Mouse (Mus musculus): ENCODE data around the gene Rbm18. TPM values are rescaled to one million over a fixed set of nuclear protein-coding genes. Genes with fewer than 3 reads are reported as not detected.
"Not testable (repeated sequence)": the region's sequence is repeated elsewhere in the genome, so short reads cannot be mapped to it uniquely, and the experiment has no call there.

Rbm18 gene
- polyA plus RNA-seq, 1 experiment from 2014 or later = 52.0 TPM

- Histone ChIP-seq H3K36me3 (peaks cover 72% of the 10 kb centered on the region), H3K4me3 (no peak overlapping the region), H3K27me3 (replicated peaks) (no peaks in the 10 kb centered on the region), H3K9me3 (no peaks in the 10 kb centered on the region), H3K9ac (no peak overlapping the region), H3K4me1 (no peaks in the 10 kb centered on the region), H3K4me2 (no peak overlapping the region), H3K27ac (replicated peaks) (no peak overlapping the region)
- ATAC-seq (ENCODE audit: extremely low read depth, insufficient number of reproducible peaks, low FRiP score, low TSS enrichment) = no peak
- WGBS = 81% methylated on average over 1 of the region's 1 CpGs
Observed at GRCm38 (mm10) chr2:36157461-36157860, 20.9 kb upstream of the Rbm18 start.

- Histone ChIP-seq H3K4me1 (peaks cover 20% of the 10 kb centered on the region), H3K36me3 (peaks cover 54% of the 10 kb centered on the region)
- WGBS = 90% methylated on average over 4 of the region's 4 CpGs
- not testable (repeated sequence) for H3K4me2 ChIP-seq; H3K9me3 ChIP-seq; H3K9ac ChIP-seq; H3K4me3 ChIP-seq; H3K27ac ChIP-seq (replicated peaks); ATAC-seq (ENCODE audit: extremely low read depth, insufficient number of reproducible peaks, low FRiP score, low TSS enrichment); H3K27me3 ChIP-seq (replicated peaks)
Observed at GRCm38 (mm10) chr2:36152401-36152800, 15.8 kb upstream of the Rbm18 start.

- 41% methylated on average over 7 of the region's 7 CpGs for WGBS
- ATAC-seq (ENCODE audit: extremely low read depth, insufficient number of reproducible peaks, low FRiP score, low TSS enrichment) = no peak
- Histone ChIP-seq H3K36me3 (peaks cover 28% of the 10 kb centered on the region), H3K9ac (peak overlapping the region; percentile 47; the same call in 1 of the 2 replicates), H3K4me2 (peak overlapping the region; percentile 21), H3K27me3 (replicated peaks) (no peaks in the 10 kb centered on the region), H3K4me3 (no peak overlapping the region), H3K4me1 (peaks cover 20% of the 10 kb centered on the region), H3K9me3 (no peaks in the 10 kb centered on the region), H3K27ac (replicated peaks) (peak overlapping the region; percentile 86)
Observed at GRCm38 (mm10) chr2:36148876-36149365, 12.3 kb upstream of the Rbm18 start.

- Histone ChIP-seq H3K4me2 (peak overlapping the region; percentile 21), H3K9me3 (no peaks in the 10 kb centered on the region), H3K27me3 (replicated peaks) (no peaks in the 10 kb centered on the region), H3K4me1 (peaks cover 39% of the 10 kb centered on the region), H3K27ac (replicated peaks) (peak overlapping the region; percentile 70), H3K36me3 (peaks cover 38% of the 10 kb centered on the region), H3K9ac (no peak overlapping the region), H3K4me3 (no peak overlapping the region)
- no peak for ATAC-seq (ENCODE audit: extremely low read depth, insufficient number of reproducible peaks, low FRiP score, low TSS enrichment)
- 23% methylated on average over 2 of the region's 2 CpGs for WGBS
Observed at GRCm38 (mm10) chr2:36139096-36139495, 2.5 kb upstream of the Rbm18 start.

- Histone ChIP-seq H3K27ac (replicated peaks) (peak overlapping the region; percentile 92), H3K9ac (peak overlapping the region; percentile 92), H3K4me3 (peak overlapping the region; percentile 88), H3K4me2 (peak overlapping the region; percentile 87), H3K36me3 (peaks cover 40% of the 10 kb centered on the region), H3K9me3 (no peaks in the 10 kb centered on the region), H3K4me1 (peaks cover 39% of the 10 kb centered on the region), H3K27me3 (replicated peaks) (no peaks in the 10 kb centered on the region)
- ATAC-seq (ENCODE audit: extremely low read depth, insufficient number of reproducible peaks, low FRiP score, low TSS enrichment) = no peak
- WGBS = under 1% methylated on average over 4 of the region's 4 CpGs
Observed at GRCm38 (mm10) chr2:36135887-36136286, 686 bp downstream of the Rbm18 start.

- Histone ChIP-seq H3K4me2 (no peak overlapping the region), H3K9ac (no peak overlapping the region), H3K4me1 (peaks cover 14% of the 10 kb centered on the region), H3K9me3 (no peaks in the 10 kb centered on the region), H3K4me3 (no peak overlapping the region), H3K36me3 (peaks cover 88% of the 10 kb centered on the region), H3K27ac (replicated peaks) (no peak overlapping the region), H3K27me3 (replicated peaks) (no peaks in the 10 kb centered on the region)
- 81% methylated on average over 3 of the region's 3 CpGs for WGBS
- ATAC-seq (ENCODE audit: extremely low read depth, insufficient number of reproducible peaks, low FRiP score, low TSS enrichment) = no peak
Observed at GRCm38 (mm10) chr2:36129051-36129450, 7.5 kb downstream of the Rbm18 start.

- H3K36me3 ChIP-seq = peaks cover 88% of the 10 kb centered on the region
- no peak overlapping the region for H3K4me3 ChIP-seq
- WGBS = 60% methylated on average over 4 of the region's 4 CpGs
- no peak for ATAC-seq (ENCODE audit: extremely low read depth, insufficient number of reproducible peaks, low FRiP score, low TSS enrichment)
- no peak overlapping the region for H3K4me2 ChIP-seq
- H3K4me1 ChIP-seq = peaks cover 14% of the 10 kb centered on the region
- H3K27me3 ChIP-seq (replicated peaks) = no peaks in the 10 kb centered on the region
- H3K9me3 ChIP-seq = no peaks in the 10 kb centered on the region
- no peak overlapping the region for H3K27ac ChIP-seq (replicated peaks)
- no peak overlapping the region for H3K9ac ChIP-seq
Observed at GRCm38 (mm10) chr2:36127973-36128372, 8.6 kb downstream of the Rbm18 start.

GRCm38 (mm10) chr2:36126795-36127429, 9.7 kb downstream of the Rbm18 start:
- no peak overlapping the region for H3K4me2 ChIP-seq
- peaks cover 88% of the 10 kb centered on the region for H3K36me3 ChIP-seq
- peaks cover 14% of the 10 kb centered on the region for H3K4me1 ChIP-seq
- H3K9ac ChIP-seq = no peak overlapping the region
- H3K9me3 ChIP-seq = no peaks in the 10 kb centered on the region
- 88% methylated on average over 9 of the region's 9 CpGs for WGBS
- H3K4me3 ChIP-seq = no peak overlapping the region
- no peaks in the 10 kb centered on the region for H3K27me3 ChIP-seq (replicated peaks)
- H3K27ac ChIP-seq (replicated peaks) = no peak overlapping the region
- no peak for ATAC-seq (ENCODE audit: extremely low read depth, insufficient number of reproducible peaks, low FRiP score, low TSS enrichment)

GRCm38 (mm10) chr2:36112632-36113031, 23.9 kb downstream of the Rbm18 start:
- peaks cover 24% of the 10 kb centered on the region for H3K36me3 ChIP-seq
- H3K4me2 ChIP-seq = no peak overlapping the region
- H3K27ac ChIP-seq (replicated peaks) = no peak overlapping the region
- no peak for ATAC-seq (ENCODE audit: extremely low read depth, insufficient number of reproducible peaks, low FRiP score, low TSS enrichment)
- H3K9ac ChIP-seq = no peak overlapping the region
- no peak overlapping the region for H3K4me3 ChIP-seq
- WGBS = 75% methylated on average over 3 of the region's 3 CpGs
- no peaks in the 10 kb centered on the region for H3K9me3 ChIP-seq
- H3K4me1 ChIP-seq = no peaks in the 10 kb centered on the region
- peaks cover 50% of the 10 kb centered on the region for H3K27me3 ChIP-seq (replicated peaks)

GRCm38 (mm10) chr2:36108615-36109014, 28.0 kb downstream of the Rbm18 start:
- H3K9me3 ChIP-seq = no peaks in the 10 kb centered on the region
- no peak overlapping the region for H3K4me2 ChIP-seq
- H3K27ac ChIP-seq (replicated peaks) = no peak overlapping the region
- 11% methylated on average over 7 of the region's 7 CpGs for WGBS
- peaks cover 21% of the 10 kb centered on the region for H3K4me1 ChIP-seq
- ATAC-seq (ENCODE audit: extremely low read depth, insufficient number of reproducible peaks, low FRiP score, low TSS enrichment) = no peak
- H3K36me3 ChIP-seq = no peaks in the 10 kb centered on the region
- H3K9ac ChIP-seq = no peak overlapping the region
- H3K4me3 ChIP-seq = no peak overlapping the region
- H3K27me3 ChIP-seq (replicated peaks) = peaks cover 91% of the 10 kb centered on the region

- no peaks in the 10 kb centered on the region for H3K36me3 ChIP-seq
- H3K4me1 ChIP-seq = peaks cover 41% of the 10 kb centered on the region
- H3K27me3 ChIP-seq (replicated peaks) = peaks cover 100% of the 10 kb centered on the region
- ATAC-seq (ENCODE audit: extremely low read depth, insufficient number of reproducible peaks, low FRiP score, low TSS enrichment) = no peak
- H3K9me3 ChIP-seq = no peaks in the 10 kb centered on the region
- H3K9ac ChIP-seq = peak within 1 kb of the TSS; percentile 75
- H3K4me3 ChIP-seq = peak within 1 kb of the TSS; percentile 57
- H3K27ac ChIP-seq (replicated peaks) = no peak within 1 kb of the TSS
- under 1% methylated on average over 55 of the region's 58 CpGs for WGBS
- H3K4me2 ChIP-seq = peak within 1 kb of the TSS; percentile 91
Observed at GRCm38 (mm10) chr2:36104956-36105741, 31.4 kb downstream of the Rbm18 start, which contains the start of gene Lhx6. TSS of gene Lhx6 (minus strand) at chr2:36105408.

Data from heart, embryonic 13.5 days (tissue).